Mouse (Mus musculus) MEL (cell line): ENCODE measurements around the gene Nap1l1. TPM values are rescaled to one million over a fixed set of nuclear protein-coding genes. Genes with fewer than 3 reads are reported as not detected.

Experiments used
- DNase-seq: peaks from one replicate; pipeline ENCODE4 v3.0.0; 2011; ENCODE audit warnings: low read depth, low spot score
- H3K27ac ChIP-seq: 2 replicates; pipeline ENCODE4 v1.5.1; 2012; ENCODE audit warnings: low read depth, mild to moderate bottlenecking, control low read depth, low read length, moderate library complexity; ENCODE audit not compliant: control insufficient read depth
- H3K27me3 ChIP-seq, 2 experiments: fragments of 150-350 bp in 1 of 2; sonication (generic) in 1 of 2; 2 replicates each; pipeline ENCODE4 v1.6.1; 2012; ENCODE audit warnings: low read length in 2 of 2, mild to moderate bottlenecking in 2 of 2, improper control_type of control experiment in 1 of 2, moderate library complexity in 1 of 2; ENCODE audit not compliant: insufficient read depth in 2 of 2, control insufficient read depth in 1 of 2
- H3K36me3 ChIP-seq, 2 experiments: 2 replicates each; pipeline ENCODE4 v1.6.1; 2012 to 2014; ENCODE audit warnings: low read length in 2 of 2, improper control_type of control experiment in 1 of 2, inconsistent platforms in 1 of 2, mild to moderate bottlenecking in 1 of 2; ENCODE audit not compliant: insufficient read depth in 2 of 2, control insufficient read depth in 1 of 2
- H3K4me1 ChIP-seq, 2 experiments: fragments of 150-350 bp in 1 of 2; sonication (generic) in 1 of 2; 2 replicates each; pipeline ENCODE4 v1.6.1; 2012; ENCODE audit warnings: low read length in 2 of 2, improper control_type of control experiment in 1 of 2, mild to moderate bottlenecking in 1 of 2; ENCODE audit not compliant: insufficient read depth in 2 of 2, control insufficient read depth in 1 of 2
- H3K4me3 ChIP-seq, 2 experiments: fragments of 150-350 bp in 1 of 2; sonication (generic) in 1 of 2; 2 replicates each; pipeline ENCODE4 v1.5.1; 2012; ENCODE audit warnings: low read depth in 2 of 2, low read length in 2 of 2, mild to moderate bottlenecking in 2 of 2, moderate library complexity in 2 of 2, control low read depth in 1 of 2, improper control_type of control experiment in 1 of 2; ENCODE audit not compliant: control insufficient read depth in 1 of 2, insufficient read depth in 1 of 2
- H3K79me2 ChIP-seq: 2 replicates; pipeline ENCODE4 v1.6.1; 2012; ENCODE audit warnings: mild to moderate bottlenecking, low read length, moderate library complexity; ENCODE audit not compliant: control insufficient read depth, poor library complexity, insufficient read depth
- H3K9ac ChIP-seq: 2 replicates; pipeline ENCODE4 v1.6.1; 2012; ENCODE audit warnings: low read depth, mild to moderate bottlenecking, control low read depth, low read length, moderate library complexity; ENCODE audit not compliant: control insufficient read depth, poor library complexity, severe bottlenecking
- H3K9me3 ChIP-seq: fragments of 150-350 bp; sonication (generic); replicated peaks from 2 replicates; pipeline ENCODE4 v1.6.1; 2012; ENCODE audit warnings: mild to moderate bottlenecking, low read length, improper control_type of control experiment, moderate library complexity; ENCODE audit not compliant: insufficient read depth
- CHD1 ChIP-seq: IDR thresholded peaks from 2 replicates; pipeline ENCODE4 v1.6.1; 2012; ENCODE audit warnings: low read depth, mild to moderate bottlenecking, inconsistent platforms, low read length, improper control_type of control experiment
- CHD2 ChIP-seq: IDR thresholded peaks from 2 replicates; pipeline ENCODE4 v1.6.1; 2011; ENCODE audit warnings: low read length, improper control_type of control experiment
- GABPA ChIP-seq: IDR thresholded peaks from 2 replicates; pipeline ENCODE4 v1.6.1; 2012; ENCODE audit warnings: low read depth, mild to moderate bottlenecking, inconsistent platforms, low read length, improper control_type of control experiment, moderate library complexity
- JUND ChIP-seq: IDR thresholded peaks from 2 replicates; pipeline ENCODE4 v1.6.1; 2011; ENCODE audit warnings: low read depth, mild to moderate bottlenecking, improper control_type of control experiment, low read length
- MAFK ChIP-seq: IDR thresholded peaks from 2 replicates; pipeline ENCODE4 v1.6.1; 2011; ENCODE audit warnings: low read depth, mild to moderate bottlenecking, low read length, improper control_type of control experiment, borderline replicate concordance
- MAZ ChIP-seq: IDR thresholded peaks from 2 replicates; pipeline ENCODE4 v1.6.1; 2012; ENCODE audit warnings: low read depth, mild to moderate bottlenecking, inconsistent platforms, low read length, improper control_type of control experiment
- MEF2A ChIP-seq: IDR thresholded peaks from 2 replicates; pipeline ENCODE4 v1.6.1; 2014; ENCODE audit warnings: low read depth, mild to moderate bottlenecking, inconsistent platforms, low read length, improper control_type of control experiment; ENCODE audit not compliant: poor library complexity, insufficient replicate concordance, severe bottlenecking; ENCODE audit errors: extremely low read depth
- MYB ChIP-seq: IDR thresholded peaks from 2 replicates; pipeline ENCODE4 v1.6.1; 2011; ENCODE audit warnings: mild to moderate bottlenecking, low read depth, low read length, improper control_type of control experiment
- MYC ChIP-seq: IDR thresholded peaks from 2 replicates; pipeline ENCODE4 v1.6.1; 2011; ENCODE audit warnings: low read depth, mild to moderate bottlenecking, low read length, improper control_type of control experiment, moderate library complexity
- NELFE ChIP-seq: IDR thresholded peaks from 2 replicates; pipeline ENCODE4 v1.6.1; 2011; ENCODE audit warnings: low read depth, low read length, improper control_type of control experiment
- NRF1 ChIP-seq: IDR thresholded peaks from 2 replicates; pipeline ENCODE4 v1.6.1; 2014; ENCODE audit warnings: low read depth, mild to moderate bottlenecking, inconsistent platforms, low read length, improper control_type of control experiment, moderate library complexity; ENCODE audit not compliant: poor library complexity, insufficient read depth, severe bottlenecking
- POLR2A ChIP-seq, 2 experiments: IDR thresholded peaks; 2 replicates each; pipeline ENCODE4 v1.6.1; 2011 to 2012; ENCODE audit warnings: low read length in 2 of 2, mild to moderate bottlenecking in 2 of 2, control low read depth in 1 of 2, improper control_type of control experiment in 1 of 2, low read depth in 1 of 2, moderate library complexity in 1 of 2; ENCODE audit not compliant: control insufficient read depth in 1 of 2, insufficient read depth in 1 of 2, poor library complexity in 1 of 2
- POLR2AphosphoS5 ChIP-seq: IDR thresholded peaks from 2 replicates; pipeline ENCODE4 v1.6.1; 2012; ENCODE audit warnings: low read depth, borderline replicate concordance, mild to moderate bottlenecking, inconsistent platforms, low read length, moderate library complexity, mixed read lengths
- RAD21 ChIP-seq: IDR thresholded peaks from 2 replicates; pipeline ENCODE4 v1.6.1; 2011; ENCODE audit warnings: mild to moderate bottlenecking, low read depth, low read length, improper control_type of control experiment
- RCOR1 ChIP-seq: IDR thresholded peaks from 2 replicates; pipeline ENCODE4 v1.6.1; 2012; ENCODE audit warnings: low read depth, mild to moderate bottlenecking, inconsistent platforms, low read length, improper control_type of control experiment
- SIN3A ChIP-seq: IDR thresholded peaks from 2 replicates; pipeline ENCODE4 v1.6.1; 2012; ENCODE audit warnings: low read length, improper control_type of control experiment, inconsistent platforms
- TBP ChIP-seq: IDR thresholded peaks from 2 replicates; pipeline ENCODE4 v1.8.0; 2011; ENCODE audit warnings: low read depth, low read length, improper control_type of control experiment
- TCF12 ChIP-seq: IDR thresholded peaks from 2 replicates; pipeline ENCODE4 v1.6.1; 2014; ENCODE audit warnings: low read depth, mild to moderate bottlenecking, inconsistent platforms, low read length, improper control_type of control experiment, moderate library complexity
- UBTF ChIP-seq: IDR thresholded peaks from 2 replicates; pipeline ENCODE4 v1.6.1; 2012; ENCODE audit warnings: low read depth, mild to moderate bottlenecking, inconsistent platforms, low read length, improper control_type of control experiment, moderate library complexity, borderline replicate concordance; ENCODE audit not compliant: insufficient read depth
- USF1 ChIP-seq: IDR thresholded peaks from 2 replicates; pipeline ENCODE4 v1.6.1; 2014; ENCODE audit warnings: low read depth, mild to moderate bottlenecking, inconsistent platforms, low read length, improper control_type of control experiment, moderate library complexity
- ZKSCAN1 ChIP-seq: IDR thresholded peaks from 2 replicates; pipeline ENCODE4 v1.6.1; 2012; ENCODE audit warnings: low read depth, mild to moderate bottlenecking, inconsistent platforms, low read length, improper control_type of control experiment, moderate library complexity
- ZMIZ1 ChIP-seq: IDR thresholded peaks from 2 replicates; pipeline ENCODE4 v1.6.1; 2012; ENCODE audit warnings: low read depth, mild to moderate bottlenecking, inconsistent platforms, low read length, improper control_type of control experiment, moderate library complexity
- ZNF384 ChIP-seq: IDR thresholded peaks from 2 replicates; pipeline ENCODE4 v1.6.1; 2012; ENCODE audit warnings: low read depth, mild to moderate bottlenecking, inconsistent platforms, low read length, improper control_type of control experiment
- polyA plus RNA-seq, 2 experiments: library from polyadenylated mRNA; stranded (reverse) in 1 of 2; unstranded in 1 of 2; fragments of >175 nt in 1 of 2; fragments of >200 nt in 1 of 2; gene quantifications; 2 replicates each; pipeline versions ENCODE4 v1.2.1 to v1.2.4; 2012; ENCODE audit warnings: low replicate concordance in 2 of 2, low read depth in 1 of 2; ENCODE audit not compliant: insufficient read length in 2 of 2, insufficient read depth in 1 of 2, missing spikeins in 1 of 2
- total RNA-seq: library from RNA; depleted of rRNA; stranded (reverse); fragments of 300-350 nt; gene quantifications from 2 replicates; pipeline ENCODE4 v1.2.3, GENCODE M21; 2012

Nap1l1 gene
- total and polyA plus RNA-seq, 3 experiments = 183 to 591 (median 296) TPM

GRCm38 (mm10) chr10:111522230-111522629 is 49.2 kb downstream of the Nap1l1 start:
- peaks cover 5 to 8% of the 10 kb centered on the region in 2 experiments for H3K27me3 ChIP-seq
- no peak overlapping the region for H3K27ac ChIP-seq
- TF ChIP-seq MYB (no peak), RAD21 (no peak), SIN3A (no peak), GABPA (no peak), USF1 (no peak), ZKSCAN1 (no peak), MYC (no peak), POLR2AphosphoS5 (no peak), ZNF384 (no peak), RCOR1 (no peak), CHD2 (no peak), MAFK (no peak), TBP (no peak), NRF1 (no peak), JUND (no peak)
- no peak overlapping the region for H3K4me3 ChIP-seq
- no peak for DNase-seq
- H3K4me1 ChIP-seq = peaks cover 0 to 2% of the 10 kb centered on the region in 2 experiments; a peak in 1 of 4 replicates
- H3K9me3 ChIP-seq = no peaks in the 10 kb centered on the region
- no peak overlapping the region for H3K9ac ChIP-seq
- H3K79me2 ChIP-seq = no peaks in the 10 kb centered on the region
- H3K36me3 ChIP-seq = peaks cover 0 to 2% of the 10 kb centered on the region in 2 experiments; a peak in 1 of 4 replicates

DNA sequence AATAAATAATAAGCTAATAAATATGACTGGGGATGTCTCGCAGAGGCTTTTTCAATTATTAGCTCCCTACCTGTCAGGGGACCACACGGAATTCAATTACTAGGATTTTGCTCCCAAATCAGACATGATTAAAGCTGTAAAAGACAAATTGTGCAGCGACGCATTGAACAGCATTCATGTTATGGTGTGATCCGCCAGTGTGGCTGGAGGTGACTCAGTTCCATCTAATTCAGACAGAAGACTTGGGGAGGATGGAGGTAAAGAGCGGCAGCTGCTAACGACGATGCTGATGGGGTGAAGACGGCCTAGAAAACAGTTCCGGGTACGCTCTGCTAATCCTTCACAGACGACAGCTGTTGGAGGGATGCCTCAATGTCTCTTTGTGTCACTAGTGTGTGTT is 50.9 kb downstream of the Nap1l1 start:
- Histone ChIP-seq H3K4me3 (no peak overlapping the region), H3K27ac (no peak overlapping the region), H3K27me3 (peaks cover 5 to 8% of the 10 kb centered on the region in 2 experiments)
- DNase-seq = no peak
- no peak for TF ChIP-seq POLR2AphosphoS5
- no peak for TF ChIP-seq MAFK
- no peak for TF ChIP-seq MAZ
- no peak for TF ChIP-seq MEF2A
- TF ChIP-seq SIN3A = no peak
- TF ChIP-seq ZNF384 = no peak
- TF ChIP-seq ZMIZ1 = no peak
- no peak for TF ChIP-seq POLR2A (IDR thresholded peaks at IDR 0.05; ENCODE audit: control insufficient read depth in 1 of 2, insufficient read depth in 1 of 2, low read depth in 1 of 2, low read length in 2 of 2, poor library complexity in 1 of 2)
- TF ChIP-seq CHD1 = no peak
- TF ChIP-seq MYB = no peak
- TF ChIP-seq TCF12 = no peak
- no peak for TF ChIP-seq MYC
- TF ChIP-seq UBTF = no peak
- TF ChIP-seq NELFE = no peak
- TF ChIP-seq RCOR1 = no peak
- TF ChIP-seq, all 39 proteins: peak for 0
- peaks cover 7% of the 10 kb centered on the region in 2 experiments; a peak in 3 of 4 replicates for H3K4me1 ChIP-seq
- H3K79me2 ChIP-seq = no peaks in the 10 kb centered on the region
- H3K36me3 ChIP-seq = peaks cover 0 to 7% of the 10 kb centered on the region in 2 experiments; a peak in 2 of 4 replicates
- no peaks in the 10 kb centered on the region for H3K9me3 ChIP-seq
- no peak overlapping the region for H3K9ac ChIP-seq
